Mouse (Mus musculus) liver, adult 2 months (tissue): ENCODE results near the gene Srd5a2.

ENCODE experiments used
- CTCF ChIP-seq: fragments of 200-500 bp; IDR thresholded peaks from 2 replicates; pipeline ENCODE4 v1.5.1; 2011; ENCODE audit warnings: low read depth, low read length, control low read depth
- POLR2A ChIP-seq: fragments of 200-500 bp; IDR thresholded peaks from 2 replicates; pipeline ENCODE4 v1.6.1; 2011; ENCODE audit warnings: low read length, control low read depth; ENCODE audit not compliant: insufficient read depth; ENCODE audit errors: extremely low read depth

DNA sequence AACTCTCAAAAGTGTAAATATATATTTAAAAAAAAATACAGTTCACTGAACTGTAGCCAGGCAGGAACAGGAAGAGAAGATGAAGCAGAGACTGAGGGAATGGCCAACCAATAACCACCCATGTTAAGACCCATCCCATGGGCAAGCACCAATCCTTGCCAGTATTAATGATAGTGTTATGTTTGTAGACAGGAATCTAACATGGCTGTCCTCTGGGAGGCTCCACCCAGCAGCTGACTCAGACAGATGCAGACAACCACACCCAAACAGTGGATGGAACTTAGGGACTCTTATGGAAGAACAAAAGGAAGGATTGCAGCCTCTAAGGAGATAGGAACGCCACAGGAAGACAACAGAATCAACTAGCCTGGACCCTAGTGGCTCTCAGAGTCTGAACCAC is 64.8 kb downstream of the Srd5a2 start:
- TF ChIP-seq CTCF (no peak), POLR2A (no peak)
